Mouse (Mus musculus): ENCODE data around the gene Ubr4.

DNA sequence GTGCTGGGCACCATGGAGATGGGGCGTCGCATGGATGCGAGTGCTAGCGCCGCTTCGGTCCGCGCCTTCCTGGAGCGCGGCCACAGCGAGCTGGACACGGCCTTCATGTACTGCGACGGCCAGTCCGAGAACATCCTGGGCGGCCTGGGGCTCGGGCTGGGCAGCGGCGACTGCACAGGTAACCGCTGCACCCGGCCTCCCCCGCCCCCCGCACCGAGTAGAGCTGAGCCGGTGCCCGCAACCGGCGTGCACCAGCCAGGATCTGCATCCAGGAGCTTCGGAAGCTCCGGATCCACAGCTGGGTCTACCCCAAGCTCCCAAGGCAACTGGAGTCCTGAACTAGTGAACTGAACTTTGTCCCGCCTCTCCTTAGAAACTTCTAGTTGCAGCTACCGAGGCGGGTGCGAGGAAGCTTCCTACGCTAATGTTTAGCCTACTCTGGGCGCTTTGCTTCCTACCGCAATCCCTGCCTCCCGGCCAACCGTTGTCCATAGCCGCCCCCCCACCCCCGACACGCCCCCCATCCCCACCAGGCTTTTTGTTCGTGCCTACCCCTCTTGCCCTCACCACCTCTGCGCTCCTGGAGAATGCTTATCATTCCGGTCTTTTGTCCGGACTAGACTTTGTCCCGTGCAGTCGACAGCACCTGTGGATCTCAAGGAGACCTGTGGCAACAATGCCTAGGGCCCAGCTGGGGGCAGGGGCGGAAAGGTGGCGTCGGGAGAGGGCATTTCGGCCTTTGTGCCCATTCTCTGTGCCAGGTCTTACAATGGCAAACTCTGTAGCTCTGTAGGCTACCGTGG is 41.3 kb upstream of the Ubr4 start:
- no peak for TF ChIP-seq TCF12 (IDR thresholded peaks at IDR 0.05; ENCODE audit: insufficient read depth, poor library complexity, severe bottlenecking)
- TF ChIP-seq POLR2A (IDR thresholded peaks at IDR 0.05; ENCODE audit: insufficient read length, low read depth): no peak
- TF ChIP-seq CEBPB (IDR thresholded peaks at IDR 0.05; ENCODE audit: insufficient read depth, poor library complexity, severe bottlenecking): no peak
